Mouse (Mus musculus): ENCODE results near the gene Bola1. TPM values are rescaled to one million over a fixed set of nuclear protein-coding genes. Genes with fewer than 3 reads are reported as not detected.
A peak's percentile ranks its signal among the peaks of the same experiment; 100 is the strongest.
"Not testable (repeated sequence)": the region's sequence is repeated elsewhere in the genome, so short reads cannot be mapped to it uniquely, and the experiment has no call there.

The Bola1 gene
- 28.1 and 39.1 TPM in 2 replicates for polyA plus RNA-seq (2012; rRNA removed)

GRCm38 (mm10) chr3:96219661-96220130 lies at the start of gene Bola1, which contains the start of gene Hist2h2ab:
Gene Bola1, minus strand, starts transcription at chr3:96219709.
Gene Hist2h2ab, plus strand, starts transcription at chr3:96219865.
- peak; percentile 84 for DNase-seq (ENCODE audit: low spot score)

GRCm38 (mm10) chr3:96268776-96269378 lies 49.4 kb upstream of the Bola1 start:
- not testable (repeated sequence) for DNase-seq (ENCODE audit: low spot score)

GRCm38 (mm10) chr3:96268051-96268775 lies 48.7 kb upstream of the Bola1 start, which contains the start of gene Hist2h3b:
Gene Hist2h3b, plus strand, starts transcription at chr3:96268654.
- peak; percentile 71 for DNase-seq (ENCODE audit: low spot score)

DNA sequence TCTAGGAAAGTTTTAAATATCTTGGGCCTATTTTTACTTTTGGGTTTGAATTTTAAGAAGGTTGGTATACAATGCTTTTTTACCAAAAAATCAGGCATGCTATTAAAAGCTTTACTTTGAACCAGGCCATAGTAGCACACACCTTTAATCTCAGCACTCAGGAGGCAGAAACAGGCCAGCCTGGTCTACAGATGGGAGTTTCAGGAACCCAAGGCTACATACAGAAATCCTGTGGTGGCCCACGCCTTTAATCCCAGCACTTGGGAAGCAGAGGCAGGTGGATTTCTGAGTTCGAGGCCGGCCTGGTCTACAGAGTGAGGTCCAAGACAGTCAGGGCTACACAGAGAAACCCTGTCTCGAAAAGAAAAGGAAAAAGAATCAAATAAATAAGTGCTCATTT lies 48.0 kb upstream of the Bola1 start:
- no peak for DNase-seq (ENCODE audit: low spot score)

DNA sequence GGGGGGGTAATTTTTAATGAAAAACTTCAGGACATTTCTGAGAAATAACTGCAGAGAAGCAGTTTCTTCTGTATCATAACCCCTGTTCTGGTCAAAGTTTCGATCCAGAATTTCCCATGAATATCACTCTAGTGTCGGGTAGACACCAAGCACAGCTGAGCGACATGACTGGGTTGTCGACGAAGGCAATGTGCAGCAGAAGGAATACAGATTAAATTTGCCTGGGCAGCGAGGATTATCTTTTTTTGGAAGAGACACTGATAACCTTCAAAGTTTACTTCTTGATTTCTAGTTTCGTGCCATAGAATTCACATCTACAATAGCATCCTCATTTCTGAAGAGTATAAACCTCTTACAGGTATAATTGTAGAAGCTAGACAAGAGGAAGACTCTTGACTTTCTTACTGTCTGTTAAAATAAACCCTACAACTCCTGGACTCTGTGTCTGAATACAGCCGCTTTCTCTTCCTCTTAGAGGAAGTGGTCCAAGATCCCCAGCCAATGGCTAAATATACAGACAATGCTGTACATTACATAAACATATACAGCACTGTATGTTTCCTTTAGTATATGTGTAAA lies 46.7 kb upstream of the Bola1 start:
- no peak for DNase-seq (ENCODE audit: low spot score)

DNA sequence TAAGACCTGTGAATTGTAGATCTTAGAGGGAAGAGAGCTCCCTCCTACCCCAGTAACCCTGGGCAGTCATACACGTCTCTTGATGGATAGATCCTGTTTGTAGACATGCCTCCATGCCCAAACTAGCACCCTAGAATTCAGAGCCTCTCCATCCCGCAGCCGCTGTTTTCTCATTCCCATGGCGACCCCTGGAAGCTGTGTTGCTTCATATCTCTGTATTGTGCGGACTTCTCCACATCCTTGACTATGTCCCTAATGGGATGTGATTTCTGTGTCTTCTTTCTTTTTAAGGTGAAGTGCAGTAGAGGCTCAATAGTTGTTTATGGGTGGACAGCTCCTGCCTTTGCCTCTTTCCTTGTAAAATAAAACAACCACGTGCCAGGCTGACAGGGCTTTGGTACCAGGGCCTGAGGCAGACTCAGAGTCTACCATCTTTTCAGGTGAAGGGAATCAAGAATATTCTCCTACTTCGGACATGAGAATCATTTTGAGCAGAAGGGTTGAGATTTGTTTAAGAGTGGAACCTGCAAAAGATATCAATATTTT lies 45.0 kb upstream of the Bola1 start:
- DNase-seq (ENCODE audit: low spot score), result no peak

DNA sequence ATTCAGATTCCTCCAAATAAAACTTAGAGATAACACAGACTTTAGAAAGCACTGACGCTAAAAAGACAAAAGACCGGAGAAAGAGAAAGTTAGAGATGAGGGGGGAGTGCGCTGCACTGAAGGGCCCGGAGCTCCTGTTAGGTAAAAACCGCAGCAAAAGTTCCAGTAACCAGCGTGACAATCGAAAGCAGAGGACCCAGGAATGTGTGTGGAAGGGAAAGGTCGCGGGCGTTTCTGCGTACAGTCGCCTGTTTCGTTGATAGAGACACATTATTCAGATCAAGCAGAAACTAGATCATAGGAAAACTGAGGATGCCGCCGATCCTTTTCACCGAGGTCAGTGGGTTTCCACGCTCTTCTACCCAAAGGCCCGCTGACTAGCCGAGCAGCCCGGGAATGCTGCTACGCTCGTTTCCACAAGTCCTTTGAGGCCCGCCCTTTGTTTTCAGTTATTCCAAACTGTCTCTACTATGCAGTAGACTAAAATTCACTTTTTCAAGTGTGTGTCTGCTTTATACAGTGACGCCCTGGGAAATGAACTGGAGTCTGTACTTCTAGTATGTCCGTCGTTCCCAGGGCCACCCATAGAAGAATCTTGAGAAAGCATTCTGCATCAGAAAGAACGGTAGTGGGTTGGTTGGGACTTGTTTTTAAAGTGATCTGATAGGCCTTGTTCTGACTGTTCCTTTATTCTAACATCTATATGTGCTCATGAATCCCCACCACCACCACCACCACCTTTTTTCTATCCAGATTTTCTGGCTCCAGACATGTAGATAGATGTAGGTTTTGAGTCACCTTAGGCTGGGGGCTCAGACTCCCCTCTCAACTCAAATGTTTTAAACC lies 44.3 kb upstream of the Bola1 start:
- DNase-seq (ENCODE audit: low spot score), result peak; percentile 42

DNA sequence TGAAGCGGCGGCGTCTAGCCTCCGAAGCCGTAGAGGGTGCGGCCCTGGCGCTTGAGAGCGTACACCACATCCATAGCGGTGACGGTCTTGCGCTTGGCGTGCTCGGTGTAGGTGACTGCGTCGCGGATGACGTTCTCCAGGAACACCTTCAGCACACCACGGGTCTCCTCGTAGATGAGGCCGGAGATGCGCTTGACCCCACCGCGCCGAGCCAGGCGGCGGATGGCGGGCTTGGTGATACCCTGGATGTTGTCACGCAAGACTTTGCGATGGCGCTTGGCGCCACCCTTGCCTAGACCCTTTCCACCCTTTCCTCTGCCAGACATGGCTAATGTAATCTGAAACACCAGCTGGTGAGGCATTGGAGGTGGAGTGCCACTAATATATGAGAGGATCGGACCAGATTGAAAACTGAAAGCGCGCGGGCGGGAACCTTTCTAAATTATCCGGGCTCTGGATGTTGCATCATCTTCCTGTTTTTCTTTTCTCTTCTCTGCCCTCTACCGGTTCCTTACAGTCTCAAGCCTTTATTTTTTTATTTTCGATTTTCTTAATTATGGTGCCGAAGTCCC lies 43.6 kb upstream of the Bola1 start, which contains the start of gene Hist2h4:
TSS of gene Hist2h4 (minus strand) at position 333 of the 572 bp plus-strand sequence.
- DNase-seq (ENCODE audit: low spot score), result peak; percentile 88

DNA sequence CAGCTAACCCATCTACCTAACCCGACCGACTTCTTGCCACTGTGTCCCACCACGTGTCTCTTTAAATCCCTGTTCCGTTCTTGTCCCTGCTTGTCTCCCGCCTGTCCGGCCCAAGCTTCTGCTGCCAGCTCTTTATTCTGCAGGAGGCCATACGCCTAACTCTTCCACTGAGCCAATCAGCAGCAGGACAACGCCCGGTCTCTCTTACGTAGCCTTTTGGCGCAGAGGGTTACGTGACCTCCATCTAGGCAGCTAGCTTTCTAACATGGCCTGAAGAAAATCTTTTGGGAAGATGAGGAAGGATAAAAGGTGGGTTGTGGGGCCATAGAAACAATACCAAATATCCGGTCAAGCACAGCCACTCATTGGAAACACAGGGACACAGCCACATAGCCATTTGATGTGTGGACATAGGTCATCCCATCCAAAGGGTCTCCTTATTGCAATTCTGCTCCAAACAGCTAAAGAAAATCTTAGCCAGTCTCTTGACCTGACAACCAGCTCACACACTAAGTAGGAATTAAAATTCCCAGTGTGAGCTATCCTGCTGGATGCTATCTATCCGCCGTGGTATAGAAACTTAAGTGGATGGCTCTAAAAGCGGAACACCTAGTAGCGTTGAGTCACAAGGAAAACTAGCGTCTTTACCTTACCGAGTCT lies 42.8 kb upstream of the Bola1 start:
- DNase-seq (ENCODE audit: low spot score), result peak; percentile 68

- no peak for DNase-seq (ENCODE audit: low spot score)
Measured at GRCm38 (mm10) chr3:96261623-96262022, 42.1 kb upstream of the Bola1 start.

- DNase-seq (ENCODE audit: low spot score), result no peak
Measured at GRCm38 (mm10) chr3:96260220-96260619, 40.7 kb upstream of the Bola1 start.

- no peak for DNase-seq (ENCODE audit: low spot score)
Measured at GRCm38 (mm10) chr3:96257190-96257589, 37.7 kb upstream of the Bola1 start.

DNA sequence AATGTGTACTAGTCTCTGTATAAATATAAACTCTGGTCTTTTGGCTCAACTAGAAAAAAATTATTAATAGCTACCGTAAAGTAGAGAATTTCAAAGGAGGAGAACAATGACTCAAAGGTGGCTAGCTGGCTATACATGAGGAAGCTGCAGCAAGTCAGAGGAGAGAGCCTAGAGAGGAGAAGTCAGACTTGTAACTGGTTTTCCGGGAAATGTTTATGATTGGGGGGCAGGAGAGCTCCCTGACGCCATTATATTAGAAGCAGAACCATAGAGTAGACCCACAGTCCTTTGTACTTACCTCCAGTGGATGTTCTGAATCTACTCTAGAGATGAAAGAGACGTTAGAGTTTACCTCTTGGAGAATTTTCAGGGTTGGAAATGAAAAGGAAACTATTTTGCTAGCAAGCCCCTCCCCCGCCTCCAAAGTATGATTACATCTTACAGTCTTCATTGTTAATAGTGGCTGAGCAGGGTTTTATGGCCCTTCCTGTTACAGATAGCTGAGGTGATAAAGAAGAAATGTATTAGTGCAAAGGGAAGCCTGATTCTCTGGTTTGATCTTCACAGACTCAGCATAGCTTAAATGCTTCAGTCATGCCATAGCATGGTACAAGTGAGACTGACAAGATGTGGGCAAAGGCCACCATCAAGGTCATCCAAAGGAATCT lies 36.6 kb upstream of the Bola1 start:
- no peak for DNase-seq (ENCODE audit: low spot score)

DNA sequence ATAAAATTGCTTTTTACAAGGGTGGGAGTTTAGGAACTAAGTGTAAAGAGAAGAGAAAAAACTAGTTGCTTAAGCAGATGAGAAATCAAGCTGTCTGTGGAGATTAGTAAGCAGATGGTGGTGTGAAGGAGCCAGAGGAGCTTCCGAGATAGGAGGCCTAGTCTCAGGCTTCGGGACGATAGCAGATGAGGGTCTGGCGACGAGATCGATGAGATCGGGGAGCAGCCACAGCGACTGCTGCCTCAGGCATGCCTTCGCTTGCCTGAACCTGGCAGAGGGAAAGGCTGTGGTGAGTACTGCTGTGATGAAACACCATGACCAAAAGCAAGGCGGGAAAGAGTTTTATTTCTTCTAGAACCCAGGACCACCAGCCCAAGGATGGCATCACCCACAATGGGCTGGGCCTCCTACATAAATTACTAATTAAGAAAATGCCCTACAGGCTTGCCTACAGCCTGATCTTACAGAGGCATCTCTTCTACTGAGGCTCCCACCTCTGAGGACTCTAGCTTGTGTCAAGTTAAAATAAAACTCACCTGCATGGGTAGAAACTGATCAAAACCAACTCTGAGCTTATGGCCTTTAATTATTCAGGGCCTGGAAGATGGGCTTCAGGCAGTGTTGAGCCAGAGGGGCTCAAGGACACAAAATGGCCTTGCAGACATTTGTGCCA lies 35.3 kb upstream of the Bola1 start:
- no peak for DNase-seq (ENCODE audit: low spot score)

DNA sequence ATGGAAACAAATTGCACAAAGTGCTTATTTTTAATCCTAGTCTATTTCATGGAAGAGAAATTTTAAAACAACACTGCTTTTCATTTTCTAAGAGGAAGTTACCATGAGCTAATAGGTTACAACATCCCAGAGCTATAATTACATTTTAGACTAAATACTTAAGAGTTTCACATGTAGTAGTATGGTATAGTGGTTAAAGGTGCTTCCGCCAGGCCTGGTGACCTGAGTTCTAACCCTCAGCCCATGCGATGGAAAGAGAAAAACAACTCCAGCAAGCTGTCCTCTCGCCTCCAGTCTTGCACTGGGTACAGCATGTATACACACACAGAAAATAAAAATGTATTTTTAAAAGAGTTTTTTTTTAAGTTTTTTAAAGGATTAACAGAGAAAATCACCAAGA lies 32.3 kb upstream of the Bola1 start:
- no peak for DNase-seq (ENCODE audit: low spot score)

- DNase-seq (ENCODE audit: low spot score), result no peak
Measured at GRCm38 (mm10) chr3:96250890-96251289, 31.4 kb upstream of the Bola1 start.

GRCm38 (mm10) chr3:96249034-96249345 lies 29.5 kb upstream of the Bola1 start:
- no peak for DNase-seq (ENCODE audit: low spot score)

- no peak for DNase-seq (ENCODE audit: low spot score)
Measured at GRCm38 (mm10) chr3:96248141-96249033, 28.9 kb upstream of the Bola1 start.
